ENCODE assay signal across 9 mouse cellular contexts in the genomic region with DNA sequence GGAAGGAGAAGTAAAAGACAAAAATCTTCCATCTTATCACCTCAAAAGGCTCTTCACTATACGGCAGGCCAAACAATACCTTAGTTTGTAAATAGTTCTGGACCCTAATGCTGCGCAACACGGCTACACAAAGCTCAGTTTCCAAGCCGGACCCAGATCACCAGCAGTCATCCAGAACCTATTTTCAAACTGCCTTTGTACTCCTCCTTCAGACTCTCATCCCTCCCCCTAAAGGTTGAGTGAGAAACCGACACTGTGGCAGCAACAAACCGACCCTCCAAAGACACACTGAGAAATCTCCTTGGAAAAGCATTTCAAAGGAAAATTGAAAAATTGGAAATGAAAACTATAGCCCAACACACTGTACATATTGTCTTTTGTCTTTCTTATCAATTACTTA. TPM values are rescaled to one million over a fixed set of nuclear protein-coding genes. Genes with fewer than 3 reads are reported as not detected.
DNase-seq lines count a peak whose midpoint lies in the region; ATAC-seq and TF ChIP-seq lines count a peak whose summit lies in the region.
"Had no signal": no experiment of that assay in that cellular context is flagged by ENCODE, and none has a peak within 500 bp of the region (broad histone marks: within the 10 kb centered on the region; RNA-seq: fewer than 3 reads in every experiment).

No protein-coding gene starts in this region.

- 44% methylated on average over 6 of the region's 6 CpGs for WGBS in embryonic facial prominence, embryonic 13.5 days
- 68% methylated on average over 6 of the region's 6 CpGs for WGBS in limb, embryonic 10.5 days
- 20% methylated on average over 6 of the region's 6 CpGs for WGBS in neural tube, embryonic 14.5 days

- H3K27me3 ChIP-seq in embryonic facial prominence, embryonic 13.5 days = no peaks in the 10 kb centered on the region
- H3K27me3 ChIP-seq in limb, embryonic 10.5 days (ENCODE audit: low read depth, poor library complexity, severe bottlenecking) = no peaks in the 10 kb centered on the region
- no peaks in the 10 kb centered on the region for H3K27me3 ChIP-seq in neural tube, embryonic 14.5 days (ENCODE audit: control insufficient read depth, insufficient read depth, low read length)

- peak overlapping the region; percentile 68 for H3K4me3 ChIP-seq in left cerebral cortex, adult 2 months
- peak overlapping the region; percentile 72 for H3K4me3 ChIP-seq in embryonic facial prominence, embryonic 13.5 days
- H3K4me3 ChIP-seq in limb, embryonic 10.5 days = peak overlapping the region; percentile 74
- H3K4me3 ChIP-seq in neural tube, embryonic 14.5 days (ENCODE audit: low read depth, low read length) = peak overlapping the region; percentile 64

- ATAC-seq in embryonic facial prominence, embryonic 13.5 days (ENCODE audit: insufficient number of reproducible peaks, insufficient read depth, low FRiP score, low TSS enrichment, low read depth) = no peak
- ATAC-seq in neural tube, embryonic 14.5 days (ENCODE audit: low read depth) = peak; percentile 56

- H3K36me3 ChIP-seq in embryonic facial prominence, embryonic 13.5 days = no peaks in the 10 kb centered on the region
- peaks cover 20% of the 10 kb centered on the region; the same call in 1 of the 2 replicates for H3K36me3 ChIP-seq in limb, embryonic 10.5 days
- H3K36me3 ChIP-seq in neural tube, embryonic 14.5 days (ENCODE audit: control insufficient read depth, insufficient read depth, low read length) = no peaks in the 10 kb centered on the region

- peak overlapping the region; percentile 95; the same call in 1 of the 2 replicates for H3K27ac ChIP-seq in left cerebral cortex, adult 2 months
- H3K27ac ChIP-seq in embryonic facial prominence, embryonic 13.5 days = no peak overlapping the region
- no peak overlapping the region for H3K27ac ChIP-seq in limb, embryonic 10.5 days
- H3K27ac ChIP-seq in neural tube, embryonic 14.5 days (ENCODE audit: low read depth, low read length) = no peak overlapping the region

- peak; percentile 30; the same call in 1 of the 2 replicates for TF ChIP-seq CTCF in left cerebral cortex, adult 2 months (IDR thresholded peaks at IDR 0.05)

- peak overlapping the region; percentile 73 for H3K4me2 ChIP-seq in embryonic facial prominence, embryonic 13.5 days
- peak overlapping the region; percentile 80 for H3K4me2 ChIP-seq in neural tube, embryonic 14.5 days (ENCODE audit: low read depth, low read length)

- DNase-seq in left cerebral cortex, adult 2 months (ENCODE audit: extremely low spot score in 1 of 2, low spot score in 2 of 2) = no peak
- no peak for DNase-seq in left cerebral cortex, postnatal 10 days (ENCODE audit: extremely low spot score in 1 of 2, low spot score in 2 of 2)
- no peak for DNase-seq in limb, embryonic 10.5 days (ENCODE audit: low spot score)
- DNase-seq in gastrocnemius, postnatal 14 days = no peak
- DNase-seq in spleen, postnatal 14 days (ENCODE audit: low spot score in 2 of 2) = no peak
- DNase-seq in yolk sac, embryonic 10.5 days (ENCODE audit: low spot score) = no peak

- intact Hi-C loops in left cerebral cortex, adult 2 months (cut with DNase I) = loop anchor here (2.0 kb wide), 1 partner anchor 14 kb away; no protein-coding TSS in a partner anchor
- intact Hi-C loops in left cerebral cortex, postnatal 10 days (cut with DNase I) = no loop called here
- intact Hi-C loops in gastrocnemius, postnatal 14 days (cut with DNase I; ENCODE audit: low total_unique reads) = no loop called here

- peaks cover 16% of the 10 kb centered on the region for H3K4me1 ChIP-seq in embryonic facial prominence, embryonic 13.5 days
- peaks cover 15% of the 10 kb centered on the region for H3K4me1 ChIP-seq in limb, embryonic 10.5 days
- H3K4me1 ChIP-seq in neural tube, embryonic 14.5 days (ENCODE audit: control insufficient read depth, insufficient read depth, low read length) = peaks cover 17% of the 10 kb centered on the region

- peak overlapping the region; percentile 62 for H3K9ac ChIP-seq in embryonic facial prominence, embryonic 13.5 days
- H3K9ac ChIP-seq in neural tube, embryonic 14.5 days (replicated peaks; ENCODE audit: low read depth, low read length) = peak overlapping the region; percentile 60

- H3K9me3 ChIP-seq in embryonic facial prominence, embryonic 13.5 days = no peaks in the 10 kb centered on the region
- no peaks in the 10 kb centered on the region for H3K9me3 ChIP-seq in limb, embryonic 10.5 days (replicated peaks)
- H3K9me3 ChIP-seq in neural tube, embryonic 14.5 days (ENCODE audit: control insufficient read depth, low read length) = no peaks in the 10 kb centered on the region

RNA-seq across cellular contexts. Expression of a gene that starts 2.2 kb away (rescaled TPM):
- 10 to 100 TPM; 65.1 to 70.2 TPM for total RNA-seq in left cerebral cortex, adult 2 months (2021)
- 10 to 100 TPM; 61.3 to 64.7 TPM for total RNA-seq in left cerebral cortex, postnatal 10 days (2021)
- 43.8 and 49.6 TPM in 2 replicates for polyA plus RNA-seq in embryonic facial prominence, embryonic 13.5 days (2015; fragmentation: Nextera tagmentation; extraction: Ambion mirVana)
- 38.2 and 40.0 TPM in 2 replicates for polyA plus RNA-seq in limb, embryonic 10.5 days (2016; fragmentation: Nextera tagmentation; extraction: Ambion mirVana)
- polyA plus RNA-seq in neural tube, embryonic 14.5 days (2014; fragmentation: Nextera tagmentation; extraction: Ambion mirVana) = 30.1 and 40.4 TPM in 2 replicates
- total RNA-seq in gastrocnemius, postnatal 14 days (2021) = 10 to 100 TPM; 46.4 to 49.7 TPM

RNA-seq across cellular contexts. Expression of a gene that starts 10.5 kb away (rescaled TPM):
- total RNA-seq in left cerebral cortex, adult 2 months (2021) = not detected
- not detected for total RNA-seq in left cerebral cortex, postnatal 10 days (2021)
- polyA plus RNA-seq in embryonic facial prominence, embryonic 13.5 days (2015; fragmentation: Nextera tagmentation; extraction: Ambion mirVana) = 0.36 and 0.41 TPM in 2 replicates
- 0.20 and 0.58 TPM in 2 replicates for polyA plus RNA-seq in limb, embryonic 10.5 days (2016; fragmentation: Nextera tagmentation; extraction: Ambion mirVana)
- polyA plus RNA-seq in neural tube, embryonic 14.5 days (2014; fragmentation: Nextera tagmentation; extraction: Ambion mirVana) = 0.24 and 0.44 TPM in 2 replicates
- not detected for total RNA-seq in gastrocnemius, postnatal 14 days (2021)

RNA-seq across cellular contexts. Expression of a gene that starts 22.2 kb away (rescaled TPM):
- 10 to 100 TPM; 27.4 to 33.3 TPM for total RNA-seq in left cerebral cortex, adult 2 months (2021)
- 10 to 100 TPM; 71.0 to 73.0 TPM for total RNA-seq in left cerebral cortex, postnatal 10 days (2021)
- 292 and 345 TPM in 2 replicates for polyA plus RNA-seq in embryonic facial prominence, embryonic 13.5 days (2015; fragmentation: Nextera tagmentation; extraction: Ambion mirVana)
- 507 and 566 TPM in 2 replicates for polyA plus RNA-seq in limb, embryonic 10.5 days (2016; fragmentation: Nextera tagmentation; extraction: Ambion mirVana)
- 163 and 181 TPM in 2 replicates for polyA plus RNA-seq in neural tube, embryonic 14.5 days (2014; fragmentation: Nextera tagmentation; extraction: Ambion mirVana)
- total RNA-seq in gastrocnemius, postnatal 14 days (2021) = 10 to 100 TPM; 13.3 to 15.6 TPM

RNA-seq across cellular contexts. Expression of a gene that starts 29.5 kb away (rescaled TPM):
- 1 to 10 TPM; 7.6 to 9.6 TPM for total RNA-seq in left cerebral cortex, adult 2 months (2021)
- 10 to 100 TPM in 1 of 2 experiments, 1 to 10 TPM in 1; 6.7 to 11.1 TPM for total RNA-seq in left cerebral cortex, postnatal 10 days (2021)
- not detected in 2 replicates for polyA plus RNA-seq in embryonic facial prominence, embryonic 13.5 days (2015; fragmentation: Nextera tagmentation; extraction: Ambion mirVana)
- polyA plus RNA-seq in limb, embryonic 10.5 days (2016; fragmentation: Nextera tagmentation; extraction: Ambion mirVana) = not detected in 2 replicates
- polyA plus RNA-seq in neural tube, embryonic 14.5 days (2014; fragmentation: Nextera tagmentation; extraction: Ambion mirVana) = 0.13 TPM in 1 of 2 replicates, not detected in the other
- not detected for total RNA-seq in gastrocnemius, postnatal 14 days (2021)
- total RNA-seq: adrenal gland, adult 18-20 months had no signal

RNA-seq across cellular contexts. Expression of a gene that starts 29.8 kb away (rescaled TPM):
- total RNA-seq in left cerebral cortex, adult 2 months (2021) = 10 to 100 TPM; 30.7 to 30.9 TPM
- 10 to 100 TPM; 36.1 to 36.8 TPM for total RNA-seq in left cerebral cortex, postnatal 10 days (2021)
- 33.4 and 38.5 TPM in 2 replicates for polyA plus RNA-seq in embryonic facial prominence, embryonic 13.5 days (2015; fragmentation: Nextera tagmentation; extraction: Ambion mirVana)
- 41.1 and 43.4 TPM in 2 replicates for polyA plus RNA-seq in limb, embryonic 10.5 days (2016; fragmentation: Nextera tagmentation; extraction: Ambion mirVana)
- polyA plus RNA-seq in neural tube, embryonic 14.5 days (2014; fragmentation: Nextera tagmentation; extraction: Ambion mirVana) = 61.5 and 64.5 TPM in 2 replicates
- 1 to 10 TPM; 7.4 to 9.9 TPM for total RNA-seq in gastrocnemius, postnatal 14 days (2021)
